Mouse (Mus musculus) CD4-positive naive resting alpha-beta T cell, adult 76 days (primary cell): Measurements from ENCODE around the gene Fat4. TPM values are rescaled to one million over a fixed set of nuclear protein-coding genes. Genes with fewer than 3 reads are reported as not detected.

Source experiments
- total RNA-seq: library from RNA; stranded (reverse); gene quantifications from one replicate; pipeline ENCODE4 v1.2.4, GENCODE M21; 2023

Fat4 gene
- total RNA-seq, result 0.06 TPM

GRCm38 (mm10) chr3:38886890-38887355, at the start of gene Fat4:
Gene Fat4 (plus strand): TSS chr3:38886940.

